27 mouse cellular contexts compared by ENCODE assay signal in the genomic region with DNA sequence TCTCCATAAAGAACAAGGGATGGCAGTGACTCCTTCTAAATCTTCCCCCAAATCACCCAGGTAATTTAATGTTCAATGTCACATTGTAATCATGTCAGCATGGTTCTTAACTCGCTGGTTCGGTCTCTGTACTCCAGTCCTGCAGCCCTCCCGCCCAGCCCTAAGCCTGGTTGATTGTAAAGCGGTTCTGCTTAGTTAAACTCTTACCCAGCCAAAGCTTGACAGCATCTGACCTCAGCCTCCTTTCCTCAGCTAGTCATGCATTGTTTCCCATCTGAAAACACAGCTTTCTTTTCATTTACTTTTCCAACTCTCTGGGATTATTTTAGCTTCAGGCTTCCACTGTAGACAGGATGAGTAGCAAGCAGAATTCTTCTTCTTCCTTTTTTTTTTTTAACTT.
A peak's percentile ranks its signal among the peaks of the same experiment; 100 is the strongest.
DNase-seq lines count a peak whose midpoint lies in the region; ATAC-seq lines count a peak whose summit lies in the region.
"Had no signal": no experiment of that assay in that cellular context is flagged by ENCODE, and none has a peak within 500 bp of the region (broad histone marks: within the 10 kb centered on the region; RNA-seq: fewer than 3 reads in every experiment).

No protein-coding gene starts in this region.

- no peak overlapping the region for H3K27ac ChIP-seq in kidney, embryonic 14.5 days (ENCODE audit: low read depth, low read length)
- no peak overlapping the region for H3K27ac ChIP-seq in kidney, embryonic 16.5 days (ENCODE audit: low read length)
- H3K27ac ChIP-seq: embryonic facial prominence, embryonic 13.5 days; embryonic facial prominence, embryonic 15.5 days; forebrain, embryonic 10.5 days; forebrain, embryonic 12.5 days had no signal

- no peak for DNase-seq in kidney, adult 9 months
- DNase-seq in kidney, adult 8-10 months = no peak
- DNase-seq in kidney, postnatal 4 days = peak; percentile 4 to 21
- DNase-seq in kidney, postnatal 10 days = no peak
- DNase-seq: adrenal gland, adult 2 months; adrenal gland, postnatal 10 days; adrenal gland, postnatal 25 days; B cell, adult 2 months; cerebellum, adult 11 months; cerebellum, adult 18-20 months; cerebellum, adult 8-10 months; cerebellum, adult 9-11 months; cerebellum, postnatal 14 days; cerebellum, postnatal 36 days; embryo, embryonic 11 days had no signal

- no peaks in the 10 kb centered on the region for H3K4me1 ChIP-seq in kidney, embryonic 14.5 days (ENCODE audit: control insufficient read depth, insufficient read depth, low read length)
- peaks cover 8% of the 10 kb centered on the region; the same call in 1 of the 2 replicates for H3K4me1 ChIP-seq in kidney, embryonic 16.5 days (ENCODE audit: insufficient read depth, low read length)
- H3K4me1 ChIP-seq: embryonic facial prominence, embryonic 13.5 days; embryonic facial prominence, embryonic 15.5 days; forebrain, embryonic 10.5 days; forebrain, embryonic 12.5 days had no signal

- peak; percentile 91 for ATAC-seq in kidney, embryonic 14.5 days (ENCODE audit: low FRiP score, low TSS enrichment)
- peak; percentile 94 for ATAC-seq in kidney, embryonic 16.5 days (ENCODE audit: low FRiP score, low TSS enrichment)
- ATAC-seq: CD4-positive, CD25-positive, alpha-beta regulatory T cell, adult 4 months; forebrain, embryonic 14.5 days; forebrain, embryonic 16.5 days had no signal

- no peak overlapping the region for H3K9ac ChIP-seq in kidney, embryonic 14.5 days (ENCODE audit: low read depth, low read length)
- no peak overlapping the region for H3K9ac ChIP-seq in kidney, embryonic 16.5 days (replicated peaks; ENCODE audit: low read length)
- H3K9ac ChIP-seq: embryonic facial prominence, embryonic 13.5 days; embryonic facial prominence, embryonic 15.5 days; forebrain, embryonic 12.5 days had no signal

- H3K4me2 ChIP-seq in kidney, embryonic 14.5 days (replicated peaks; ENCODE audit: low read depth, low read length) = no peak overlapping the region
- no peak overlapping the region for H3K4me2 ChIP-seq in kidney, embryonic 16.5 days (replicated peaks; ENCODE audit: low read depth, low read length)
- H3K4me2 ChIP-seq: embryonic facial prominence, embryonic 13.5 days; embryonic facial prominence, embryonic 15.5 days; forebrain, embryonic 12.5 days had no signal

- no peaks in the 10 kb centered on the region for H3K27me3 ChIP-seq in kidney, embryonic 14.5 days (ENCODE audit: control insufficient read depth, insufficient read depth, low read length)
- no peaks in the 10 kb centered on the region for H3K27me3 ChIP-seq in kidney, embryonic 16.5 days (ENCODE audit: insufficient read depth, low read length)
- H3K27me3 ChIP-seq: CH12.LX; embryonic facial prominence, embryonic 13.5 days; embryonic facial prominence, embryonic 15.5 days; forebrain, embryonic 12.5 days had no signal

- 48% methylated on average over 4 of the region's 4 CpGs for WGBS in kidney, embryonic 14.5 days
- WGBS in kidney, embryonic 16.5 days = 39% methylated on average over 4 of the region's 4 CpGs

- no peaks in the 10 kb centered on the region for H3K36me3 ChIP-seq in kidney, embryonic 14.5 days (ENCODE audit: control insufficient read depth, insufficient read depth, low read length)
- H3K36me3 ChIP-seq in kidney, embryonic 16.5 days (ENCODE audit: insufficient read depth, low read length) = no peaks in the 10 kb centered on the region
- H3K36me3 ChIP-seq: embryonic facial prominence, embryonic 13.5 days; embryonic facial prominence, embryonic 15.5 days; forebrain, embryonic 10.5 days; forebrain, embryonic 12.5 days; G1E had no signal

- no peak overlapping the region for H3K4me3 ChIP-seq in kidney, embryonic 14.5 days (ENCODE audit: low read length)
- H3K4me3 ChIP-seq in kidney, embryonic 16.5 days (ENCODE audit: low read length) = no peak overlapping the region
- H3K4me3 ChIP-seq: embryonic facial prominence, embryonic 13.5 days; embryonic facial prominence, embryonic 15.5 days; erythroblast, embryonic 14.5 days; forebrain, embryonic 10.5 days; forebrain, embryonic 12.5 days had no signal

- H3K9me3 ChIP-seq in kidney, embryonic 14.5 days (ENCODE audit: control insufficient read depth, low read length) = no peaks in the 10 kb centered on the region
- H3K9me3 ChIP-seq in kidney, embryonic 16.5 days (ENCODE audit: low read length) = no peaks in the 10 kb centered on the region
- H3K9me3 ChIP-seq: embryonic facial prominence, embryonic 13.5 days; embryonic facial prominence, embryonic 15.5 days; forebrain, embryonic 10.5 days; forebrain, embryonic 12.5 days had no signal

Comparison
In these comparisons a context has a peak if more than half of its experiments do, and no peak if none do; other contexts are left out.
1. DNase-seq: peak in kidney, postnatal 4 days (2 of 2); none in kidney, adult 9 months (single experiment), kidney, adult 8-10 months (0 of 2) and kidney, postnatal 10 days (single experiment).